Mouse (Mus musculus) forebrain, embryonic 10.5 days (tissue): ENCODE data around the gene Vash1. TPM values are rescaled to one million over a fixed set of nuclear protein-coding genes. Genes with fewer than 3 reads are reported as not detected.

ENCODE experiments used
- polyA plus RNA-seq: library from polyadenylated mRNA; unstranded; fragments of >200 nt; fragmentation: Nextera tagmentation; extraction: Ambion mirVana; gene quantifications from 2 replicates; pipeline ENCODE4 v1.2.1, GENCODE M21; 2016

Gene Vash1
- polyA plus RNA-seq, 1 experiment from 2014 or later, result 15.6 TPM

Other genes starting within 250 kb of the Vash1 start
- 15.2 and 15.8 TPM in 2 replicates for gene Angel1, start 47.8 kb downstream of the Vash1 start, polyA plus RNA-seq
- gene Lrrc74a, start 55.7 kb downstream of the Vash1 start, polyA plus RNA-seq, result not detected in 2 replicates
- gene Irf2bpl, start 206.1 kb downstream of the Vash1 start, polyA plus RNA-seq, result 20.5 and 22.6 TPM in 2 replicates